Mouse (Mus musculus) G1E (cell line): Measurements from ENCODE around the gene Mcts2. TPM values are rescaled to one million over a fixed set of nuclear protein-coding genes. Genes with fewer than 3 reads are reported as not detected.
A peak's percentile ranks its signal among the peaks of the same experiment; 100 is the strongest.
"Not testable (repeated sequence)": the region's sequence is repeated elsewhere in the genome, so short reads cannot be mapped to it uniquely, and the experiment has no call there.

Source experiments
- ATAC-seq: 2 replicates; pipeline ENCODE4 v1.8.0; 2016; ENCODE audit warnings: mild to moderate bottlenecking; ENCODE audit not compliant: insufficient number of reproducible peaks, poor library complexity, low FRiP score, severe bottlenecking; ENCODE audit errors: extremely low read depth
- DNase-seq: peaks from one replicate; pipeline ENCODE4 v3.0.0; 2012; ENCODE audit warnings: low spot score
- H3K27me3 ChIP-seq: 2 replicates; pipeline ENCODE4 v1.6.1; 2012; ENCODE audit warnings: mild to moderate bottlenecking, low read length, inconsistent platforms; ENCODE audit not compliant: insufficient read depth
- H3K36me3 ChIP-seq: replicated peaks from 2 replicates; pipeline ENCODE3; 2012; ENCODE audit warnings: mild to moderate bottlenecking, inconsistent platforms
- H3K4me1 ChIP-seq: 2 replicates; pipeline ENCODE4 v1.6.1; 2012; ENCODE audit warnings: low read depth, low read length, inconsistent platforms, mixed read lengths; ENCODE audit not compliant: insufficient read depth
- H3K4me3 ChIP-seq: 2 replicates; pipeline ENCODE4 v1.5.1; 2012; ENCODE audit warnings: low read depth, mild to moderate bottlenecking, inconsistent platforms, low read length, moderate library complexity, mixed read lengths
- H3K9me3 ChIP-seq: replicated peaks from 2 replicates; pipeline ENCODE4 v1.6.1; 2012; ENCODE audit warnings: inconsistent platforms
- CTCF ChIP-seq: IDR thresholded peaks from 2 replicates; pipeline ENCODE4 v1.5.1; 2012; ENCODE audit warnings: low read depth, low read length, inconsistent platforms, mixed read lengths
- GATA1 ChIP-seq: IDR thresholded peaks from 2 replicates; pipeline ENCODE4 v1.6.1; 2012; ENCODE audit warnings: borderline replicate concordance, low read length, inconsistent platforms, mixed read lengths
- GATA2 ChIP-seq: IDR thresholded peaks from 2 replicates; pipeline ENCODE4 v1.6.1; 2012; ENCODE audit warnings: low read depth, low read length, inconsistent platforms, borderline replicate concordance
- POLR2AphosphoS5 ChIP-seq: IDR thresholded peaks from 2 replicates; pipeline ENCODE4 v1.6.1; 2012; ENCODE audit warnings: low read depth, low read length, inconsistent platforms; ENCODE audit not compliant: insufficient replicate concordance
- TAL1 ChIP-seq: conservative IDR thresholded peaks from 2 replicates; pipeline ENCODE4 v1.6.1; 2012; ENCODE audit warnings: low read depth, low read length, inconsistent platforms, mixed read lengths
- polyA plus RNA-seq: library from polyadenylated mRNA; stranded (reverse); fragments of >175 nt; gene quantifications from 2 replicates; pipeline ENCODE4 v1.2.3, GENCODE M21; 2012
- total RNA-seq, 2 experiments: library from RNA; stranded (forward) in 1 of 2; stranded (reverse) in 1 of 2; fragments of 200-1000 nt in 1 of 2; fragments of >200 nt in 1 of 2; fragmentation: Nextera tagmentation in 1 of 2; gene quantifications; 2 replicates each; pipeline ENCODE4 v1.2.3; 2014 to 2017

Gene Mcts2
- total and polyA plus RNA-seq, 3 experiments, result 2.6 to 30.0 (median 24.2) TPM

GRCm38 (mm10) chr2:152653874-152654715 is 32.7 kb upstream of the Mcts2 start:
- no peak overlapping the region for H3K4me3 ChIP-seq
- DNase-seq, result no peak
- no peak for TF ChIP-seq GATA2
- TF ChIP-seq GATA1, result no peak
- no peak for TF ChIP-seq POLR2AphosphoS5
- TF ChIP-seq CTCF, result no peak
- TF ChIP-seq TAL1, result no peak
- H3K9me3 ChIP-seq, result 0 out of 2 replicates have a peak, but pooled peaks cover 2% of the 10 kb centered on the region
- H3K27me3 ChIP-seq, result peaks cover 8% of the 10 kb centered on the region
- H3K36me3 ChIP-seq, result no peaks in the 10 kb centered on the region
- H3K4me1 ChIP-seq, result no peaks in the 10 kb centered on the region
- no peak for ATAC-seq

- Histone ChIP-seq H3K4me1 (no peaks in the 10 kb centered on the region), H3K36me3 (no peaks in the 10 kb centered on the region), H3K4me3 (no peak overlapping the region), H3K27me3 (peaks cover 16% of the 10 kb centered on the region), H3K9me3 (0 out of 2 replicates have a peak, but pooled peaks cover 2% of the 10 kb centered on the region)
- no peak for TF ChIP-seq GATA1
- ATAC-seq (no peak), DNase-seq (no peak)
Observed at GRCm38 (mm10) chr2:152657398-152657797, 29.4 kb upstream of the Mcts2 start.

GRCm38 (mm10) chr2:152661163-152661562 is 25.7 kb upstream of the Mcts2 start:
- Histone ChIP-seq H3K9me3 (0 out of 2 replicates have a peak, but pooled peaks cover 2% of the 10 kb centered on the region), H3K27me3 (peaks cover 24% of the 10 kb centered on the region), H3K36me3 (no peaks in the 10 kb centered on the region), H3K4me3 (no peak overlapping the region), H3K4me1 (no peaks in the 10 kb centered on the region)
- DNase-seq, result no peak
- no peak for ATAC-seq
- TF ChIP-seq TAL1 (no peak), POLR2AphosphoS5 (no peak), CTCF (no peak), GATA2 (no peak), GATA1 (no peak)

GRCm38 (mm10) chr2:152666191-152666590 is 20.6 kb upstream of the Mcts2 start:
- peaks cover 33% of the 10 kb centered on the region for H3K27me3 ChIP-seq
- peaks cover 22% of the 10 kb centered on the region for H3K4me1 ChIP-seq
- not testable (repeated sequence) for DNase-seq, H3K36me3 ChIP-seq, H3K9me3 ChIP-seq, ATAC-seq, H3K4me3 ChIP-seq

GRCm38 (mm10) chr2:152669256-152669638 is 17.6 kb upstream of the Mcts2 start, which contains the start of gene H13:
H13 (plus strand) TSS chr2:152669461.
- Histone ChIP-seq H3K27me3 (peaks cover 19% of the 10 kb centered on the region), H3K4me1 (peaks cover 45% of the 10 kb centered on the region), H3K4me3 (peak within 1 kb of the TSS; percentile 96), H3K9me3 (no peaks in the 10 kb centered on the region), H3K36me3 (peaks cover 33% of the 10 kb centered on the region)
- DNase-seq, result peak; percentile 98
- ATAC-seq, result peak; percentile 63
- no peak for TF ChIP-seq POLR2AphosphoS5
- TF ChIP-seq CTCF, result peak; percentile 88

- ATAC-seq (no peak), DNase-seq (peak; percentile 58)
- H3K4me3 ChIP-seq, result peak overlapping the region; percentile 96
- H3K9me3 ChIP-seq, result no peaks in the 10 kb centered on the region
- TF ChIP-seq GATA1, result no peak
- TF ChIP-seq POLR2AphosphoS5, result no peak
- TF ChIP-seq CTCF, result no peak
- TF ChIP-seq GATA2, result no peak
- H3K36me3 ChIP-seq, result peaks cover 39% of the 10 kb centered on the region
- H3K27me3 ChIP-seq, result peaks cover 17% of the 10 kb centered on the region
- H3K4me1 ChIP-seq, result peaks cover 46% of the 10 kb centered on the region
Observed at GRCm38 (mm10) chr2:152669639-152670484, 17.0 kb upstream of the Mcts2 start.
